Mouse (Mus musculus): ENCODE measurements around the gene Plin2. TPM values are rescaled to one million over a fixed set of nuclear protein-coding genes. Genes with fewer than 3 reads are reported as not detected.
"Not testable (repeated sequence)": the region's sequence is repeated elsewhere in the genome, so short reads cannot be mapped to it uniquely, and the experiment has no call there.

The Plin2 gene
- polyA plus RNA-seq, 1 experiment from 2014 or later = 73.7 TPM

GRCm38 (mm10) chr4:86651686-86652384 is 18.0 kb downstream of the Plin2 start:
- Histone ChIP-seq H3K27ac (no peak overlapping the region), H3K4me1 (no peaks in the 10 kb centered on the region)
- DNase-seq (ENCODE audit: extremely low spot score, low spot score) = no peak

GRCm38 (mm10) chr4:86648394-86648793 is 21.5 kb downstream of the Plin2 start:
- H3K9me3 ChIP-seq; H3K4me3 ChIP-seq; H3K36me3 ChIP-seq (replicated peaks); DNase-seq (ENCODE audit: extremely low spot score, low spot score); H3K27me3 ChIP-seq (ENCODE audit: poor library complexity, severe bottlenecking); H3K4me1 ChIP-seq; H3K27ac ChIP-seq: not testable (repeated sequence)
- WGBS = 93% methylated on average over 11 of the region's 13 CpGs

More at GRCm38 (mm10) chr4:86651686-86652384, 18.0 kb downstream of the Plin2 start:
- no peak overlapping the region for H3K4me3 ChIP-seq
- peaks cover 4% of the 10 kb centered on the region; the same call in 1 of the 2 replicates for H3K9me3 ChIP-seq
- H3K36me3 ChIP-seq (replicated peaks) = peaks cover 18% of the 10 kb centered on the region
- 72% methylated on average over 10 of the region's 10 CpGs for WGBS
- H3K27me3 ChIP-seq (ENCODE audit: poor library complexity, severe bottlenecking) = no peaks in the 10 kb centered on the region

GRCm38 (mm10) chr4:86637561-86637960 is 32.3 kb downstream of the Plin2 start:
- H3K36me3 ChIP-seq (replicated peaks); H3K9me3 ChIP-seq; H3K4me3 ChIP-seq; H3K27ac ChIP-seq; H3K27me3 ChIP-seq (ENCODE audit: poor library complexity, severe bottlenecking); H3K4me1 ChIP-seq; DNase-seq (ENCODE audit: extremely low spot score, low spot score): not testable (repeated sequence)
- 88% methylated on average over 9 of the region's 9 CpGs for WGBS

- H3K9me3 ChIP-seq = not testable (repeated sequence)
Observed at GRCm38 (mm10) chr4:86634873-86635272, 35.0 kb downstream of the Plin2 start.

GRCm38 (mm10) chr4:86634312-86634711 is 35.5 kb downstream of the Plin2 start:
- not testable (repeated sequence) for H3K27me3 ChIP-seq (ENCODE audit: poor library complexity, severe bottlenecking); H3K4me1 ChIP-seq; H3K36me3 ChIP-seq (replicated peaks); H3K9me3 ChIP-seq; H3K27ac ChIP-seq; DNase-seq (ENCODE audit: extremely low spot score, low spot score); H3K4me3 ChIP-seq

More at GRCm38 (mm10) chr4:86634873-86635272, 35.0 kb downstream of the Plin2 start:
- H3K36me3 ChIP-seq (replicated peaks); H3K27me3 ChIP-seq (ENCODE audit: poor library complexity, severe bottlenecking); H3K27ac ChIP-seq; DNase-seq (ENCODE audit: extremely low spot score, low spot score); H3K4me3 ChIP-seq; H3K4me1 ChIP-seq: not testable (repeated sequence)

- H3K36me3 ChIP-seq (replicated peaks); H3K9me3 ChIP-seq; H3K27ac ChIP-seq; H3K27me3 ChIP-seq (ENCODE audit: poor library complexity, severe bottlenecking); H3K4me3 ChIP-seq; DNase-seq (ENCODE audit: extremely low spot score, low spot score); H3K4me1 ChIP-seq: not testable (repeated sequence)
- WGBS = 71% methylated on average over 5 of the region's 5 CpGs
Observed at GRCm38 (mm10) chr4:86632556-86632955, 37.3 kb downstream of the Plin2 start.

- DNase-seq (ENCODE audit: extremely low spot score, low spot score) = no peak
- 69% methylated on average over 4 of the region's 4 CpGs for WGBS
Observed at GRCm38 (mm10) chr4:86631831-86632230, 38.0 kb downstream of the Plin2 start.

GRCm38 (mm10) chr4:86626496-86626895 is 43.4 kb downstream of the Plin2 start:
- not testable (repeated sequence) for H3K27ac ChIP-seq; H3K4me3 ChIP-seq; H3K36me3 ChIP-seq (replicated peaks); H3K27me3 ChIP-seq (ENCODE audit: poor library complexity, severe bottlenecking); DNase-seq (ENCODE audit: extremely low spot score, low spot score); H3K9me3 ChIP-seq; H3K4me1 ChIP-seq
- WGBS = 96% methylated on average over 7 of the region's 7 CpGs

More at GRCm38 (mm10) chr4:86631831-86632230, 38.0 kb downstream of the Plin2 start:
- Histone ChIP-seq H3K4me1 (no peaks in the 10 kb centered on the region), H3K9me3 (no peaks in the 10 kb centered on the region), H3K36me3 (replicated peaks) (no peaks in the 10 kb centered on the region), H3K27ac (no peak overlapping the region), H3K27me3 (ENCODE audit: poor library complexity, severe bottlenecking) (no peaks in the 10 kb centered on the region), H3K4me3 (no peak overlapping the region)

- 88% methylated on average over 5 of the region's 5 CpGs for WGBS
- H3K27me3 ChIP-seq (ENCODE audit: poor library complexity, severe bottlenecking) = no peaks in the 10 kb centered on the region
- no peaks in the 10 kb centered on the region for H3K4me1 ChIP-seq
- no peak for DNase-seq (ENCODE audit: extremely low spot score, low spot score)
- no peaks in the 10 kb centered on the region for H3K36me3 ChIP-seq (replicated peaks)
- no peak overlapping the region for H3K4me3 ChIP-seq
- H3K27ac ChIP-seq = no peak overlapping the region
- no peaks in the 10 kb centered on the region for H3K9me3 ChIP-seq
Observed at GRCm38 (mm10) chr4:86625463-86625862, 44.4 kb downstream of the Plin2 start.

- WGBS = 88% methylated on average over 1 of the region's 1 CpGs
- H3K4me3 ChIP-seq, H3K27ac ChIP-seq: not testable (repeated sequence)
Observed at GRCm38 (mm10) chr4:86622532-86622931, 47.3 kb downstream of the Plin2 start.

GRCm38 (mm10) chr4:86622116-86622515 is 47.7 kb downstream of the Plin2 start:
- H3K27ac ChIP-seq = no peak overlapping the region
- no peaks in the 10 kb centered on the region for H3K4me1 ChIP-seq
- WGBS = 81% methylated on average over 3 of the region's 3 CpGs
- no peak overlapping the region for H3K4me3 ChIP-seq
- H3K9me3 ChIP-seq = no peaks in the 10 kb centered on the region
- H3K36me3 ChIP-seq (replicated peaks) = no peaks in the 10 kb centered on the region
- DNase-seq (ENCODE audit: extremely low spot score, low spot score) = no peak
- H3K27me3 ChIP-seq (ENCODE audit: poor library complexity, severe bottlenecking) = no peaks in the 10 kb centered on the region

More at GRCm38 (mm10) chr4:86622532-86622931, 47.3 kb downstream of the Plin2 start:
- not testable (repeated sequence) for H3K27me3 ChIP-seq (ENCODE audit: poor library complexity, severe bottlenecking); DNase-seq (ENCODE audit: extremely low spot score, low spot score); H3K4me1 ChIP-seq; H3K36me3 ChIP-seq (replicated peaks); H3K9me3 ChIP-seq

GRCm38 (mm10) chr4:86620506-86620905 is 49.4 kb downstream of the Plin2 start:
- H3K36me3 ChIP-seq (replicated peaks) = no peaks in the 10 kb centered on the region
- DNase-seq (ENCODE audit: extremely low spot score, low spot score) = no peak
- WGBS = 78% methylated on average over 2 of the region's 2 CpGs
- H3K27ac ChIP-seq = no peak overlapping the region
- H3K9me3 ChIP-seq = no peaks in the 10 kb centered on the region
- H3K4me3 ChIP-seq = no peak overlapping the region
- no peaks in the 10 kb centered on the region for H3K27me3 ChIP-seq (ENCODE audit: poor library complexity, severe bottlenecking)
- H3K4me1 ChIP-seq = no peaks in the 10 kb centered on the region

GRCm38 (mm10) chr4:86612289-86612620 is 57.6 kb downstream of the Plin2 start:
- no peaks in the 10 kb centered on the region for H3K9me3 ChIP-seq
- no peak for DNase-seq (ENCODE audit: extremely low spot score, low spot score)
- peaks cover 28% of the 10 kb centered on the region for H3K36me3 ChIP-seq (replicated peaks)
- H3K27ac ChIP-seq = peak overlapping the region; percentile 93
- WGBS = 36% methylated on average over 8 of the region's 8 CpGs
- H3K4me1 ChIP-seq = peaks cover 13% of the 10 kb centered on the region
- H3K4me3 ChIP-seq = peak overlapping the region; percentile 95
- H3K27me3 ChIP-seq (ENCODE audit: poor library complexity, severe bottlenecking) = no peaks in the 10 kb centered on the region

Data from forebrain, embryonic 10.5 days (tissue).